Mouse (Mus musculus): ENCODE results near the gene Atg9a.

The Atg9a gene

DNA sequence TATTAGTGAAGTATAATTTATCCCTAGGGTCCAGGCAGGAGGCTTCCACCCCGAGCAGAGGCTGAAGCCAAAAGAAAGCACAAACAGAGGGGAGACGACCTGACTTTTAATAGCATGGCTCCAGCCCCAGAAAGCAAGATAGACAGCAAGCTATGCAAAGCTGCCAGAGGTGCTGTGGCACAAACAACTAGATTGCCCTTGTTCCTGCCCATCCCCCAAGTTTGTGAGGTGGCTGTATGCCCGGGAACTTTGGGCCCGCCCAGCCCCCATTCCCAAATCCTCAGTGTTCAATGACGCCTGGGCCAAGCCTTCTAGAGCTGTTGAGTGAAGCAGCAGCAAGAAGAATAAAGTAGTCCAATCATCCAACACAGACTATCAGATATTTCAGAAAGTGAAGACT lies 22.9 kb upstream of the Atg9a start:
- DNase-seq (ENCODE audit: low spot score), result no peak

DNA sequence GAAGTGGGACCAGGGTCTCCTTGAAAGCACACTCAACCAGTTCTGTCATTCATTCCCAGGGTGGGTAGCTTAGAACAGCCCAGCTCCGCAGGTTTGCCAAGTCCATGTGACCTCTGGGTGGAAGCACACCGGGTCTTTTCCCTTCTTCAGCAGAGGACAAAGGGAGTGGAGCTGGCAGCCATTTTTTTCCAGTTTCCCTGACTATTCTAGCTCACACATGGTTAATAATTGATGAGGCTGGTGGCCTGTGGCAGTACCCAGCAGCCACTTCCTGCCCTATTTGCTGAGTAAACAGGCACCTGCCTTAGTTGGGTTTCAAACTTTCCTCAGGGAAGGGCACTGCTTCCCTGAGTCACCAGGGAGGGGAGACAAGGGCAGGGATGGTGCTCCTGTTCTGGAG lies 22.4 kb upstream of the Atg9a start:
- DNase-seq (ENCODE audit: low spot score), result no peak

DNA sequence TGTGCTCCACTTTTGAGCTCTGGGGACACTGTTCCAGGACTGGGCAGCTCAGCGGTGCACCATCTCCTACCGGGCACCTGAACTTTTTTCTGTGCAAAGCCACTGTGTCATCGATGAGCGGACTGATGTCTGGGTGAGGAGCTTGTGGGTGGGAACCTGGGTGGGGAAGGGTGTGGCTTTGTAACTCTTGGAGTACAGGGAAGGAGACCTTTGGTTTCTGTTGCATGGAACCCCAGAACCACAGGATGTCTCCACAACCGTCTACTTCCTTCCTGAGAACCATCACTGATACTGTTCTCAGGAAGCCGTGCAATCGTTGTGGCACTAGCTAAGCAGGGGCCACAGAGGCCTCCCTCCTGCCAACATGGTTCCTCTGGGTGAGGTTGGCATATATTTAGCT lies 21.1 kb upstream of the Atg9a start:
- no peak for DNase-seq (ENCODE audit: low spot score)

DNA sequence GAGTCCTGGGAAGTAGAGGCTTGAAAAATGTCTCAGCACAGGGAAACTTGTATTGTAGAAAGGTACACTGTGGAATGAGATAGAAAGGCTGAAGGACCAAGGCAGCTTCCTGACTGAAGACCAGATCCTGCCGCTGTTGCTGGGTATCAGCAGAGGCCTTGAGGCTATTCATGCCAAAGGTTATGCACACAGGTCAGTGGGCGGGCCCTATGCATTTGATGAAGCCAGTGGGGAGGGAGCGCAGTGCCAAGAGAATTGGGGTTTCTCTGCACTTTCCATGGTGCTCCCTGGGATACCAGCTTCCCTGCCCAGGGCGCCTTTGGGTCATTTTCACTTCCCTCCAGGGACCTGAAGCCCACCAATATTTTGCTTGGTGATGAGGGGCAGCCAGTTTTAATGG lies 20.5 kb upstream of the Atg9a start:
- no peak for DNase-seq (ENCODE audit: low spot score)

DNA sequence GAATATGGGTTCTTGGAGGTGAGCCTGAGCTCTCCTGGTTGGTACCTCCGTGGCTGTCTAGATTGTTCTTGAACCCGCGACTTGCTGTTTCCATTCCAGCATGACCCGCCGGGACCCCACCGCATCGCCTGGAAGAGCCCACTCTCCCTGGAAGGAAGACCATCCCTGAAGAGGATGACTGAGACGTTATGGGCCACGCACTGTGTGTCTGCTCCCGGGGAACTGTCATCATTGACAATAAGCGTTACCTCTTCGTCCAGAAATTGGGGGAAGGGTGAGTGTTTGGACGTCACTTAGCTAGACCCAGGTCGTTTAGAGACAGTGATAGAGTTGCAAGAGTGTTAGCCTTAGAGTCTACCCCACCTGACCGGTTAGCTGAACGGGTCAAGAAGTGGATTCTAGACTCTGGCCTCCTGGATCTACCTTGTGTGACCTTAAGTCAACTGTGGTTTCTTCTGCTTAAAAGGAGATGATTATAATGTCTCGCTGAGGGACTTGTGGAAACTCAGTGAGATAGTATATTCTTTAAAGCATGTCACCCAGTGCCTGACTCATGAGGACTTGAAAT lies 19.2 kb upstream of the Atg9a start:
- no peak for DNase-seq (ENCODE audit: low spot score)

DNA sequence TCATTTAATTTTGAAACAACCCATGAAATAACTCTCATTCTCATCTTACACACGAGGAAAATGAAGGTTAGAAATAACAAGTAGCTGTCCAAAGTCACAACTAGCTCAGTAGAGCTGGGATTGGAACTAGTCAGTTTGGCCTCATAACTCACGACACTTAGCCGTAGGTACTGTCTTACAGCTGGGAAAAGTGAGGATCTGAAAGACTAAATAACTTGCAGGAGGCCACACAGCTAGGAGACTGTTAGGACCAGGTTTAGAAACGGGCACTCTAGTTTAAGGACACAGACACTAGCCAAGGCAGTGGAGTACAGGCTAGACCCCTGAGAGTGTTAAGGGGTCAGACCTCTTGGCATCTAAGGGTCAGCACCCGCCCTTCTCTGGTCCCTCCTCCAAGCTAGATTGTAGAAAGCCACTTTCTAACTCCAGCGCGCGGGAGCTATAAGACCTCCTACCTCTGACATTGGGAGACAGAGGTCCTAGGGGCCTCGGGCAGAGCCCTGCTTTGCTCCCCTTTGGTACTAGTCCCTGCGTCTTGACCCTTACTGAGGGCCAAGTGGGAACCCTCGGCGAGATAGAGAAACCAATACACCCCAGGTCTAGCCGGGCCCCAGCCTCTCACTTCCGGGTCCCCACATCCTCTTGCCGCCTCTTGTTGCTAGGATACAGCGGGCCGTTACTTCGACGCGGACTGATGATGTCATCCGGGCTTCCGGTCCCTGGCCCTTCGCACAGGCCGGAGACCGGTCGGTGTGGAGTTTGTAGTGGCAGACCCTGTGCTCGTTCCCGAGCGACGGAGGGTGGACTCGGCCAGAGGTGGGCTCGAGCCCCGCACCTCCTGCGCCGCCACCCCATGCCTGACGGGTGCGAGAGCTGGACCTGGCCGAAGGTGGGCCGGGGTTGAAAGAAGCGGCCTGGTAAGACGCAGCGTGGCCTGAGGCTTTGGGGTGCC lies 18.4 kb upstream of the Atg9a start, which contains the start of the genes Glb1l and Stk16:
TSS of gene Glb1l (minus strand) at position 678 of the 952 bp plus-strand sequence.
TSS of gene Stk16 (plus strand) at position 703 of the 952 bp plus-strand sequence.
- peak; percentile 90 for DNase-seq (ENCODE audit: low spot score)

DNA sequence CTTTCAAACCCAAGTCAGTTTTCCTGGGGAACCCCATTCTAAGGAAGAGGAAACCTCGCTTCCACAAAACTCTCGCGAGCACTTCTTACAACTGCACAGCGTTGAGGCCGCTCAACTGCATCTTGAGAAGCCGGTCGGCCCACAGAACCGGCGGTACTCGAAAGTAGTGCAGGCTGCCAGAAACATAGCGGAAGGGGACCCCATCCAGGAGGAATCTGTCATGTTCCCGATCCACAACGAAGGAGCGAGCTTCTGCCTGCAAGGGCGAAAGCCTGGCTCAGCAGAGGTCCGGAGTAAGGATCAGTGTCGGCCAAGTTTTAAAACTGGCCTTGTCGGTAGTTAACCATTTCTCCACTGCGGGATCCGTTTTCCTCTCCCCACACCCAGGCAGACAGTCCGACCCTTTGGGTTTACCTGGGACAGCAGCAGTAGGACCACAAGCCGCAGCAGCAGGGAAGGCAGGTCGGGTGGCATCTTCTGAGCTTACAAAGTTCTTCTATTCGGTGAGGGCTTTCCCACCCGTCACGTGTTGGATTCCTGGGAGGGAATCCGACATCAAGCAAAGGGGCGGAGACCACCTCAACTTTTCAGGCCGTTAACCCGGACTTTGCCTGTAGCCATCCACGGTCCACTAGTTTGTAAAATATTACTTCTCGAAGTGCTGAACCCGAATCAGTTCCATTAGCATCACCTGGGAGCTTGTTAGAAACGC lies 17.1 kb upstream of the Atg9a start:
- DNase-seq (ENCODE audit: low spot score), result no peak

DNA sequence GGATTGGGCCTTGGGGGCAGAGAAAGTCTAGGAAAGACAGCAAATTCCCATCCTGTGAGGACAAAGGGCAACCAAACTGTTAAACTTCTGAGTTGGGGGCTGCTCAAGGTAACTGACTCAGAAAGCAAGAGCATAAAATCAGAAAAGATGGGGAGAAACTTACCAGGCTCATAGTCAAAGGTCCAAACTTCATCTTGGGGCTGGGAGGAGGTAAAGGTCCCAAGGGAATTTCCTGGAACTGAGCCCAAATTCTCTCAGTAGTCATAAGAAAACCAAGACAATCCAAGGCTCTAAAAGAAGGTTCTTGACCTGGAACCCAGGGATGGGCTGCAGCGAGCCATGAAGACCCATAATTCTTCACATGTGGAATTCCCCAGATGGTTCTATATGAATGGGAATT lies 9.2 kb upstream of the Atg9a start:
- no peak for DNase-seq (ENCODE audit: low spot score)

DNA sequence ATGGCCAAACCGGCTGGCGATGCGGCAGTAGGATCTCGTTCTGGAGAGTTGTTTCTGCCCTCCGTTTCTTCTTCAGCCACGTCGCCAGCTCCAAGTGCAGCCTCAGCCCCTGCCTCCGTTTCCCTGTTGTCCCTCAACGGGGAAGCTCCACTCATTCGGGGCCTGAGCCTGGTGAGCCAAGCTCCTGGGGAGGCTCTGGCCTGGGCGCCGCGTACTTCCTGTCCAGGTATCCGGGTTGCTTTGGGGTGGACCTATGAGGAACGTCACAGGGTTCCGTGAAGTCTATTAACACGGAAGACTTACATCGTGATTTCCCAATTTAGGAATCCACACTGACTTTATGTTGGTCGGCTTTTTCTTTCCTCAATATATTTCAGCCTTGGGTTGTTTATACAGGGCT lies 456 bp upstream of the Atg9a start:
- no peak for DNase-seq (ENCODE audit: low spot score)

DNA sequence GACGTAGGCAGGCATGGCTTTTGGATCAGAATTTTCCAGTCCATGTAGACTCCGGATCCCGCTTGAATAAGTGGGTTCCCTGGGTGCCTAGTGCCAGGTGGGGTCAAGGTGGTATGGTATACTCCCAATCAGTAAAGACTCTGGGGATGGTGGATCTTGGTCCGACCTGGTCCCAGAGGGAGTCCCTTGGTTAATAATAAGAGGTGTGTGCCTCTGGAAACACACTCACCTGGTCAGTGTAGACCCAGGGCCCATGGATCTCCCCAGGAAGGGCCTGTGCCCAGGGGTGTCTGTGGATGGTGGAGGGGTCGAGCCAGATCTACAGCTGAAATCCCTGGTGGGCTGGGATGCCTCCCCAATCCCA lies 756 bp downstream of the Atg9a start:
- DNase-seq (ENCODE audit: low spot score), result no peak

DNA sequence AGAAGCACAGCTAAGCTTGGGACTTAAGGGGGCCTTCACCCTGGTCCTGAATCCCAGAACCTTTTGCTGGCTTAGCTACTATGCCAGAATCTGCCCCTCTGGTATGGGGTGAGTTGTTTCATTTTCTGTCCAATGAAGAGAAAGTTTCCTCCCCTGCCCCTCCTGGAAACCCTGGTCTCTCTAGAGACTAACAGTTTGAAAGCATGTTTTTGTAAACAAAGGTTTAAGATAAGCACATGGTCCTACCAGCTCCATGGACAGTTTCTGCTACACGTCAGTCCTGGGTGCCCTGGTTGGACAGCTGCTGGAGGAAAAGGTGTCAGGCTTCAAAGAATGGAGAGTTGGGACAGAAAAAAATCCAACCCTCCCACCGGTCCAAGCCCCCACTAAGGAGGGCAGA lies 1.4 kb downstream of the Atg9a start:
- DNase-seq (ENCODE audit: low spot score), result no peak

DNA sequence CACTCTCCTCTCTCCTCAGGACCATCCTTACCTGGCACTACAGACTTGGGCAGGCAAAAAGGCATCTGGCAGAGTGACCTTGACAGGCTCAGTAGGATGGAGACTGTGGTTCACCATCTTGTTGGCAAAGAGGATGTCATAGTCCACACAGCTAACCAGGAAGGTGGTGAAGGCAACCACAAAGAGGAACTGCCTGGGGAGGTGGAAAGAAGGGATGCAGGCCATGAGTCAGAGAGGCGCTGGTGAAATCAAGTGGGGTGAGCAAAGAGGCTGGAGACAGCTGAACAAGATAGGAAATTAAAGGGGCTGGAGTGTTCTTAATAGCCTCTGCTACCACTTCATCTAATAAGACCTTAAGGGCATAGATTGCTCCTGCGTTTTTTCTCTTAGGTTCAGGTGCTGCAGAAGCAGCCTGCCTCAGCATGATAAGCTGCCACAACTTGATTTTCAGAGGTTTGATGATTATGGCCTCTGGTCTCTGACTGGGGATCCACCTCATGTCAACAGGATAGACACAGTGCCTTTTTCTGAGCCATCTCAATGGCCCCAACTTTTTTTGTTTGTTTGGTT lies 4.0 kb downstream of the Atg9a start:
- DNase-seq (ENCODE audit: low spot score), result no peak

DNA sequence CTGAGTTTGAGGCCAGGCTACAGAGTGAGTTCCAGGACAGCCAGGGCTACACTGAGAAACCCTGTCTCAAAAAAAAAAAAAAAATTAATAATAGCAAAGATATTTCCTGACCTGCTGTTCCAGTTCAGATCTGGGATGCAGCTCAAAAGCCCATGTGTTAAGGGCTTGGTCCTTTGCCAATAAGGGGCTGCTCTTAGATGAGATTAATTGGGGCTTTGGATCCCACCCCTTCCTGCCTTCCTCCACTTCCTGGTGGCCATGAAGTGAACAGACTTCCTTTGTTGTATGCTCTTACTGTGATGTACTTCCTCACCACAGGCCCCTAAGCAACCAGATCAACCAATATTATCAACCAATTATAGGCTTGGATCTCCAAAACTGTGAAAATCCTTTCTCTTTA lies 4.9 kb downstream of the Atg9a start:
- DNase-seq (ENCODE audit: low spot score), result no peak

DNA sequence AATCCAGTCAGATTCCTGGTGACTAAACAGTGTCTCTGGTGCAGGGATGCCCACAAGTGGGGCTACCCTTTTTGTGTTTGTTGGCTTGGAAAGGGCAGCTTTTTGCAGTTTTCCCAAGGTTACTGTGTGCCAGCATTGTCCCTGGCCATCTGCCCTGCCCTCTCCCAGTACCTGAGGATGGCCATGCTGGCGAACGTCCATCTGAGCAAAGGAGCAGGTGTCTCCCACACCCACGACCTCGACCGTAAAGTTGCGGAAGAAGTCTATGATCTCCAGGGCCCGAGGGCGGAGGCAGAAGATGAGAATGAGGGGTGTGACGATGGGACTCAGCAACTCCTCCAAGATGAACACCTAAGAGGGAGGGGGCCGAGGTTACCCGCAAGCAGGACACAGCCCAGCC lies 6.5 kb downstream of the Atg9a start:
- no peak for DNase-seq (ENCODE audit: low spot score)

DNA sequence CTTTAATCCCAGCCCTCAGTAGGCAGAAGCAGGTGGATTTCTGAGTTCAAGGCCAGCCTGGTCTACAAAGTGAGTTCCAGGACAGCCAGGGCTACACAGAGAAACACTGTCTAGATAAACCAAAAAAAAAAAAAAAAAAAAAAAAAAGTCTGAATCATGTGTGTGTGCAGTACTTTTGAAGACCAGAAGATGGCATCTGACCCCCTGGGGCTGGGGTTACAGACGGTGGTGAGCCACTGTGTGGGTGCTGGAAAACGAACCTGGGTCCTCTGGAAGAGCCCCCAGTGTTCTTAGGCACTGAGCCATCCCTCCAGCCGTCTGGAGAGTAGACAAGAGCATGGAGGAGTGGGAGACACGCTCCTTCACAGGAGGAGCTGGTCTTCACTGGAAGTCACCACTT lies 9.8 kb downstream of the Atg9a start:
- no peak for DNase-seq (ENCODE audit: low spot score)

DNA sequence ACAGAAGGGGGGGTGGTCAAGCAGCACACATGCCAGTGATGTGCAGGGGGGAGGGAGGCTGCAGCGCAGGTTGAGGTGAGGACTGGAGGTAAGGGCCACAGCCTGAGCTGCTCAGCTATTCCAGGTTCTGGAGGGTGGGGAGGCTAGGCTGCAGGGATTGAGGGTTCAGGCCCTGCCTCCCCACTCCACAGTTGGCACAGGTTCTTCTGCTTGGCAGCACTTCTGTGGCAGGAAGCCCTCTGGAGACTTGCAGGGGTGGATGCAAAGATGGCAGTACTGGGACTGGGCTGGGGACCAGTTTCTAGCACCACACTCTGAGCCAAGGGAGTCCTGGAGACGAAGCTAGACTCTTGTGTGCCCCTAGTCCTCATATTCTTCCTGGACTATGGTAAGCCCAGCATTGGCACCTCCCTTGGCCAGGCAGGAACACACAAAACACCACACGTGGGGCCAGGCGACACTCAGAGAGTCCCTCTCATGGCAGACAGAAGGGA lies 10.6 kb downstream of the Atg9a start:
- DNase-seq (ENCODE audit: low spot score), result no peak

DNA sequence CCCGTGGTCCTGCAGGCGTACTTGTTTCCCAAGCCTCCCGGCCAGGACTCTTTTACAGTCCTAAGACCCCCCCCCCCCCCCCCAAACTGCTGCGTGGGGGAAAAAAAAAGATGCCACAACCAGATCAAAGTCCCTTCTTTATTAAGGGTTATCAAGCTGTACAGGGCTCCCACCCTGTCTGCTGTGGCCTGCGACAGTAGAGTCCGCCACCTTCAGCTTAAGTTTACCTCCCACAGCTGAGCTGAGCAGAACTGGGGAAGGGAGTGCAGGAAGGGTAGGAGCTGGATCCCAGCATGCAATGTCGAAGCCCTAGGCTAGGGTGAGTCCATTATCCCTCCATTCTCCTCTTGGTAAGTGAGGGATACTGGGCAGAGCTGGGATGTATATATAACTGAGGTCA lies 11.3 kb downstream of the Atg9a start:
- DNase-seq (ENCODE audit: low spot score), result no peak

DNA sequence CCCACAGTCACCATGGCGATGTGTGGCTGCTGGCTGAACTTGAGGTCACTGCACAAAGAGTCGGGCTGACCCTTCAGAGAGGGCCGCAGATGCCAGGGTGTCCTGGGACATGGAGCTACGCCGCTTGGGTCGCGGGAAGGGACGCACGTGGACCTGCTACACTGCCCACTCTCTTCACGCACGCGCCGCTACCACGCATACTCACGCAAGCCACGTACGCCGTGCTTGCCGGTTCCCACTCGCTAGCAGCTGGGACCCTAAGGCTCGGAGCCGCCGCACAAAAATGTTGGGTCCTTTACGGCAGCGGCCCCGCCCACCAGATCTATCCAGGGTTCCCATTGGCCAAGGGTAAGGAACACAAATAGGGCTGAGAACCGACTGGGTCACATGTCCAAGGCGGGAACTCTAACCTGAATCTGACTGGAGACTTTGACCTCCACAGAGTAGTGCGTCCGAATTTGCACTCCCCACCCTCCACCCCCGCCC lies 11.8 kb downstream of the Atg9a start, which contains the start of gene Abcb6:
TSS of gene Abcb6 (minus strand) at position 288 of the 486 bp plus-strand sequence.
- DNase-seq (ENCODE audit: low spot score), result peak; percentile 89

DNA sequence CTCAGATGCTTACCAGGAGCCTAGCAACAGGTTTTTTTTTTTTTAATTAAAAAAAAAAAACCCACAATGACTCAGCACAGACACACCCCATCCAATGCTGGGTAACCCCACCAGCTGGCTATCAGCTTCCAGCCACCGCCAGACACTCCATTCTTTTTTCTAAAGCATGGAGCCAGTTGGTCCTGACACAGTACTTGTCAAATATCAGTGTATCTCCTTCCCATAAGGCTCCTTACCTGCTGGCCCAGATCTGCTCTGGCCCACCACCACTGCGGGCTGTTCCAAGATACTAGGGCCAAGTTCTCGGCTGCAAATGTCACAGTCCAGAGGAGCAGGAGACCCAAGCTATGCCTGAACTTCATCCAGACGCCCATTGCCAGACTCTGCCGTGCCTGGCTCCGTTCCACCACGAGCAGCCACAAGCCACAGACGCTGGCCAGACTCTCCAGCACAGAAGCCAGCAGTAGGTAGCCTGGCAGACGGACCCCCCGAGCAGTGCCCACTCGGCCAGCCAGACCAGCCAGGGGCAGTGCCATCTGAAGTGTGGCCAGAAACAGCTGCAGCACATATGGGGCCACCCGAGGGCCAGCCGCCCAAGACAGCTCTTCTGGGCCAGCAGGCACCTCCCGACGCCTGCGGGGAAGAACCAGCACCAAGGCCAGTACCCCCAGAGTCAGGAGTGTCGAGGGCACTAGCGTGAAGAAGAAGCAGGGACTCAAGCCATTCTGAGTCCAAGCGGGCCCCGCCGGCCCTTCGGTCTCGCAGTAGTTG lies 12.5 kb downstream of the Atg9a start:
- DNase-seq (ENCODE audit: low spot score), result no peak

DNA sequence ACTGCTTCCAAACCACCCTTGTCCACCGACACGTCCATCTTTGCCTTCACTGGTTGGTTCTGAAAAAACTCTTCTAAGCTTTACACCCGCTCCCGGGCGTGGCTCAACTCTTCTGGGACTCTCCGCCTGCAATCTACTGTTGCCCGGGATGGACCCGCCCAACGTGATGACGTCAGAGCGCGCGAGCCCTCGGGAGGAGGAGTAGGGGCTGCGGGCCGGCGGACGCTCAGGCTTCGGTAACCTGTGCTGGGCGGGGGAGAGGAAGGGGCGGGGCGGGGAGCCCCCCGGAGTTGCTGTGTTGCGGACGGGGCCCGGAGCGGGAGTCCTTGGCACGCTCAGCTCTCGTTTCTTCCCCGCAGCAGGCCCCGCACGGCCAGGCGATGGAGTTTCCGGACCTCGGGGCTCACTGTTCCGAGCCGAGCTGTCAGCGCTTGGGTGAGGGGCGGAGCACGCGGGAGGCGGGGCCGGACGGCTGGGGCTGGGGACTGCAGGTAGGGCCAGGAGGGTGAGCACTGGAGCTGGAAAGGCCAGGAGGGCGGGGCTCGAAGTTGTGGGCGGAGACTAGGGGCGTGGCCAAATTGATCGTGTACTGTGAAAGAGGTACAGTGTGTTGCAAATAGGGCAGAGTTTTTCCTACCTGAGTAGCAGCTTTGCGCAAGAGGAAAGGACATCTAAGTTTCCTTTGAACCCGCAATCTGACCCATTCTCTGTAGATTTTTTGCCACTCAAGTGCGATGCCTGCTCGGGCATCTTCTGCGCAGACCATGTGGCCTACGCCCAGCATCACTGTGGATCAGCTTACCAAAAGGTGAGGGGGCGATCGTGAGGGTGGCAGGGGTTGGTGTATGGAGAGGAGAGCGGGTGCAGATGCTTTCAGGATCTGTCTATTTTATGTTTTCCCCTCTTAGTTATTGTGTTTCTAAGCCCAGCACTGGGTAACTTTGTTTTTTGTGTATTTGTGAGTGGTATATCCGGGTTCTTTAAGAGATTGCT lies 23.2 kb downstream of the Atg9a start, which contains the start of gene Zfand2b:
TSS of gene Zfand2b (plus strand) at position 175 of the 993 bp plus-strand sequence.
- peak; percentile 88 for DNase-seq (ENCODE audit: low spot score)
